Mouse (Mus musculus): ENCODE measurements around the gene Cep104. TPM values are rescaled to one million over a fixed set of nuclear protein-coding genes. Genes with fewer than 3 reads are reported as not detected.
A peak's percentile ranks its signal among the peaks of the same experiment; 100 is the strongest.

Cep104 gene
- polyA plus RNA-seq, 1 experiment = 1.2 TPM

GRCm38 (mm10) chr4:154012132-154012882 lies 37.3 kb downstream of the Cep104 start:
- H3K27me3 ChIP-seq (ENCODE audit: control insufficient read depth) = no peaks in the 10 kb centered on the region
- peaks cover 50% of the 10 kb centered on the region for H3K36me3 ChIP-seq (ENCODE audit: control insufficient read depth)
- no peaks in the 10 kb centered on the region for H3K9me3 ChIP-seq (ENCODE audit: control insufficient read depth, low read length)
- TF ChIP-seq GATA1 (IDR thresholded peaks at IDR 0.05; ENCODE audit: low read length) = no peak
- TF ChIP-seq TAL1 (IDR thresholded peaks at IDR 0.05; ENCODE audit: low read length) = no peak
- H3K4me3 ChIP-seq (replicated peaks) = peak overlapping the region; percentile 94
- peaks cover 59% of the 10 kb centered on the region for H3K4me1 ChIP-seq (ENCODE audit: control insufficient read depth)

- no peak overlapping the region for H3K4me3 ChIP-seq (replicated peaks)
- no peaks in the 10 kb centered on the region for H3K27me3 ChIP-seq (ENCODE audit: control insufficient read depth)
- peaks cover 72% of the 10 kb centered on the region for H3K4me1 ChIP-seq (ENCODE audit: control insufficient read depth)
- peaks cover 77% of the 10 kb centered on the region for H3K36me3 ChIP-seq (ENCODE audit: control insufficient read depth)
- no peaks in the 10 kb centered on the region for H3K9me3 ChIP-seq (ENCODE audit: control insufficient read depth, low read length)
- TF ChIP-seq TAL1 (IDR thresholded peaks at IDR 0.05; ENCODE audit: low read length) = no peak
- TF ChIP-seq GATA1 (IDR thresholded peaks at IDR 0.05; ENCODE audit: low read length) = no peak
Measured at GRCm38 (mm10) chr4:154015476-154015875, 40.5 kb downstream of the Cep104 start.

- Histone ChIP-seq H3K9me3 (ENCODE audit: control insufficient read depth, low read length) (no peaks in the 10 kb centered on the region), H3K36me3 (ENCODE audit: control insufficient read depth) (peaks cover 100% of the 10 kb centered on the region), H3K4me1 (ENCODE audit: control insufficient read depth) (peaks cover 75% of the 10 kb centered on the region), H3K4me3 (replicated peaks) (no peak overlapping the region), H3K27me3 (ENCODE audit: control insufficient read depth) (no peaks in the 10 kb centered on the region)
- TF ChIP-seq TAL1 (IDR thresholded peaks at IDR 0.05; ENCODE audit: low read length) = no peak
- TF ChIP-seq GATA1 (IDR thresholded peaks at IDR 0.05; ENCODE audit: low read length) = no peak
Measured at GRCm38 (mm10) chr4:154019571-154019970, 44.6 kb downstream of the Cep104 start.

- no peak for TF ChIP-seq TAL1 (IDR thresholded peaks at IDR 0.05; ENCODE audit: low read length)
- no peak for TF ChIP-seq GATA1 (IDR thresholded peaks at IDR 0.05; ENCODE audit: low read length)
- peaks cover 92% of the 10 kb centered on the region for H3K36me3 ChIP-seq (ENCODE audit: control insufficient read depth)
- peak overlapping the region; percentile 5 for H3K4me3 ChIP-seq (replicated peaks)
- H3K4me1 ChIP-seq (ENCODE audit: control insufficient read depth) = peaks cover 80% of the 10 kb centered on the region
- H3K9me3 ChIP-seq (ENCODE audit: control insufficient read depth, low read length) = no peaks in the 10 kb centered on the region
- H3K27me3 ChIP-seq (ENCODE audit: control insufficient read depth) = no peaks in the 10 kb centered on the region
Measured at GRCm38 (mm10) chr4:154021432-154021831, 46.4 kb downstream of the Cep104 start.

GRCm38 (mm10) chr4:154022407-154022806 lies 47.4 kb downstream of the Cep104 start:
- peaks cover 89% of the 10 kb centered on the region for H3K36me3 ChIP-seq (ENCODE audit: control insufficient read depth)
- H3K4me3 ChIP-seq (replicated peaks) = peak overlapping the region; percentile 83
- peaks cover 85% of the 10 kb centered on the region for H3K4me1 ChIP-seq (ENCODE audit: control insufficient read depth)

GRCm38 (mm10) chr4:154022844-154023243 lies 47.9 kb downstream of the Cep104 start:
- Histone ChIP-seq H3K4me1 (ENCODE audit: control insufficient read depth) (peaks cover 90% of the 10 kb centered on the region), H3K4me3 (replicated peaks) (peak overlapping the region; percentile 83), H3K27me3 (ENCODE audit: control insufficient read depth) (no peaks in the 10 kb centered on the region), H3K9me3 (ENCODE audit: control insufficient read depth, low read length) (no peaks in the 10 kb centered on the region), H3K36me3 (ENCODE audit: control insufficient read depth) (peaks cover 89% of the 10 kb centered on the region)
- TF ChIP-seq TAL1 (IDR thresholded peaks at IDR 0.05; ENCODE audit: low read length) = no peak
- no peak for TF ChIP-seq GATA1 (IDR thresholded peaks at IDR 0.05; ENCODE audit: low read length)

More at GRCm38 (mm10) chr4:154022407-154022806, 47.4 kb downstream of the Cep104 start:
- no peak for TF ChIP-seq GATA1 (IDR thresholded peaks at IDR 0.05; ENCODE audit: low read length)
- TF ChIP-seq TAL1 (IDR thresholded peaks at IDR 0.05; ENCODE audit: low read length) = no peak
- Histone ChIP-seq H3K27me3 (ENCODE audit: control insufficient read depth) (no peaks in the 10 kb centered on the region), H3K9me3 (ENCODE audit: control insufficient read depth, low read length) (no peaks in the 10 kb centered on the region)

- H3K9me3 ChIP-seq (ENCODE audit: control insufficient read depth, low read length) = no peaks in the 10 kb centered on the region
- TF ChIP-seq TAL1 (IDR thresholded peaks at IDR 0.05; ENCODE audit: low read length) (peak; percentile 83), GATA1 (IDR thresholded peaks at IDR 0.05; ENCODE audit: low read length) (peak; percentile 91)
- H3K36me3 ChIP-seq (ENCODE audit: control insufficient read depth) = peaks cover 89% of the 10 kb centered on the region
- H3K4me3 ChIP-seq (replicated peaks) = peak overlapping the region; percentile 83
- H3K4me1 ChIP-seq (ENCODE audit: control insufficient read depth) = peaks cover 93% of the 10 kb centered on the region
- H3K27me3 ChIP-seq (ENCODE audit: control insufficient read depth) = no peaks in the 10 kb centered on the region
Measured at GRCm38 (mm10) chr4:154023754-154024601, 49.0 kb downstream of the Cep104 start.

GRCm38 (mm10) chr4:154024729-154025521 lies 49.9 kb downstream of the Cep104 start:
- peaks cover 89% of the 10 kb centered on the region for H3K36me3 ChIP-seq (ENCODE audit: control insufficient read depth)
- H3K4me3 ChIP-seq (replicated peaks) = peak overlapping the region; percentile 83
- TF ChIP-seq TAL1 (IDR thresholded peaks at IDR 0.05; ENCODE audit: low read length) (no peak), GATA1 (IDR thresholded peaks at IDR 0.05; ENCODE audit: low read length) (no peak)
- no peaks in the 10 kb centered on the region for H3K9me3 ChIP-seq (ENCODE audit: control insufficient read depth, low read length)
- peaks cover 89% of the 10 kb centered on the region for H3K4me1 ChIP-seq (ENCODE audit: control insufficient read depth)
- H3K27me3 ChIP-seq (ENCODE audit: control insufficient read depth) = no peaks in the 10 kb centered on the region

Measured in erythroblast, embryonic 14.5 days (primary cell).